Mouse (Mus musculus) embryonic facial prominence, embryonic 14.5 days (tissue): Measurements from ENCODE around the gene Negr1. TPM values are rescaled to one million over a fixed set of nuclear protein-coding genes. Genes with fewer than 3 reads are reported as not detected.

Source experiments
- ATAC-seq: fragments of 200-750 bp; cut with Nextera tagmentation; 2 replicates; pipeline ENCODE4 v1.8.0; 2017; ENCODE audit warnings: low read depth, moderate number of reproducible peaks, moderate TSS enrichment
- DNase-seq: peaks from one replicate; pipeline ENCODE4 v3.0.0-alpha.2; 2015; ENCODE audit warnings: low spot score
- H3K27ac ChIP-seq: fragments of 300-500 bp; sonication (generic); replicated peaks from 2 replicates; pipeline ENCODE4 v1.5.1; 2014; ENCODE audit warnings: low read depth, mild to moderate bottlenecking, low read length, moderate library complexity
- H3K27me3 ChIP-seq: fragments of 300-500 bp; sonication (generic); replicated peaks from 2 replicates; pipeline ENCODE4 v1.6.1; 2014; ENCODE audit warnings: low read length; ENCODE audit not compliant: control insufficient read depth, insufficient read depth
- H3K36me3 ChIP-seq: fragments of 300-500 bp; sonication (generic); 2 replicates; pipeline ENCODE4 v1.6.1; 2014; ENCODE audit warnings: low read length, mixed read lengths; ENCODE audit not compliant: control insufficient read depth, insufficient read depth
- H3K4me1 ChIP-seq: fragments of 300-500 bp; sonication (generic); 2 replicates; pipeline ENCODE4 v1.6.1; 2014; ENCODE audit warnings: antibody characterized with exemption, low read length; ENCODE audit not compliant: control insufficient read depth, insufficient read depth
- H3K4me2 ChIP-seq: fragments of 300-500 bp; sonication (generic); 2 replicates; pipeline ENCODE4 v1.6.1; 2014; ENCODE audit warnings: low read depth, mild to moderate bottlenecking, low read length, moderate library complexity, mixed read lengths
- H3K4me3 ChIP-seq: fragments of 300-500 bp; sonication (generic); 2 replicates; pipeline ENCODE4 v1.5.1; 2014; ENCODE audit warnings: low read depth, mild to moderate bottlenecking, low read length
- H3K9ac ChIP-seq: fragments of 300-500 bp; sonication (generic); 2 replicates; pipeline ENCODE4 v1.6.1; 2014; ENCODE audit warnings: low read depth, mild to moderate bottlenecking, low read length, moderate library complexity, mixed read lengths
- H3K9me3 ChIP-seq: fragments of 300-500 bp; sonication (generic); 2 replicates; pipeline ENCODE4 v1.6.1; 2016; ENCODE audit warnings: low read length; ENCODE audit not compliant: control insufficient read depth
- WGBS: fragments of 180-500 bp; shearing (Covaris S2); extraction: QIAGEN DNeasy Blood & Tissue Kit; methylation state at CpG from one replicate; pipeline ENCODE4 v1.1.7; 2014; 5-methylcytosine and 5-hydroxymethylcytosine counted together
- polyA plus RNA-seq: library from polyadenylated mRNA; unstranded; fragments of >200 nt; fragmentation: Nextera tagmentation; extraction: Ambion mirVana; gene quantifications from 2 replicates; pipeline ENCODE4 v1.2.1, GENCODE M21; 2014

The Negr1 gene
- polyA plus RNA-seq, 1 experiment from 2014 or later = 7.6 TPM

- DNase-seq = peak; percentile 61
- Histone ChIP-seq H3K36me3 (no peaks in the 10 kb centered on the region), H3K9ac (no peak overlapping the region), H3K4me1 (no peaks in the 10 kb centered on the region), H3K4me3 (no peak overlapping the region), H3K27ac (no peak overlapping the region), H3K27me3 (no peaks in the 10 kb centered on the region), H3K4me2 (no peak overlapping the region), H3K9me3 (no peaks in the 10 kb centered on the region)
- 42% methylated on average over 2 of the region's 2 CpGs for WGBS
- ATAC-seq = no peak
Observed at GRCm38 (mm10) chr3:156992171-156992570, 430.6 kb downstream of the Negr1 start.

DNA sequence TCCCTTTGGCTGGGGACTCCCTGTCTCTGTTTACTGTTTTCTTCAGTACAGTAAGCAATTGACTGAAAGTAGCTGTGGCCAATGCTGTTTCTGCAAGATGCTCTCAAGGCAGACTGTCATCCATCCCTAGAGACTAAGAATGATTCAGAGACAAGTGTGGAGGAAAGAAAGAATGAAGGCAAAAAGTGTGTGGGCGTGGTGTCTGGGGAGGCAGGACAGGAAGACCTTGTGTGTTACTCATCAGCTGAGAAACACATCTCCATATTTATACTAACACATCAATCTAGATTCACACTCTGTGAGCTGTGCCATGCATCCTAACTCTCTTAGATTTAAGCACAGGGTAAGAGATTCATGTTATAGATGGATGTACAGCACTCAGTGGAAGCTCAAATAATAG is 431.2 kb downstream of the Negr1 start:
- Histone ChIP-seq H3K4me2 (no peak overlapping the region), H3K36me3 (no peaks in the 10 kb centered on the region), H3K4me1 (no peaks in the 10 kb centered on the region), H3K9ac (no peak overlapping the region), H3K27me3 (no peaks in the 10 kb centered on the region), H3K4me3 (no peak overlapping the region), H3K27ac (no peak overlapping the region), H3K9me3 (no peaks in the 10 kb centered on the region)
- 63% methylated on average over 1 of the region's 1 CpGs for WGBS
- ATAC-seq = no peak
- no peak for DNase-seq

DNA sequence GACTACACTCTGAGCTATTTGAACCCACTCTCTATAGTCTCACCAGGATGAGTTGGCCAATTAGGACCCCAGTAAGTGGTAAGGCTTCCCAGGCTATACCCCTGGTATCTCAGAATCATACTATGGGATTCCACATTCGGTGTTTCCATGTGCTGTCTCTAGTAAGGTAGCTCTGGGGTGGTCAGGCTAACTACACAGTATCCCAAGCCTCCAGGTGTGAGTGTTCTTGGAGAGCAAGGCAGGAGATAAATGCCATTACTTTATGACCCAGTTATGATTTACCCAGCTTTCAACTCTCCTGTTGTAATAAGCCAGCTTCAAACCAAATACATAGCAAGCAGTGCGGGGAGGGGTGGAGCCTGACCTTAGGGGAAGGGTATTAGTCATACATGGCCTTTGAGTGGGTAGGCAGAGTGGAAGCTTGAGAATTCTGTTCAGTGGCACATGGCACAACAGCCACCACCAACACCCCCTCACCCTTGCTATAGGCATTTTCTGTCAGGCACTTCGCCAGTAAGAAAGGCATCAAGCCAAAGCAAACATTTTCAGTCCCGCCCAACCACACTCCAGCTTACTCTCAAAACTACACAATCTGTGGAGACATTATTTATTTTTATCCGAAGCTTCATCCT is 437.7 kb downstream of the Negr1 start:
- Histone ChIP-seq H3K4me1 (peaks cover 4% of the 10 kb centered on the region), H3K27me3 (no peaks in the 10 kb centered on the region), H3K4me3 (no peak overlapping the region), H3K4me2 (no peak overlapping the region), H3K9me3 (no peaks in the 10 kb centered on the region), H3K36me3 (no peaks in the 10 kb centered on the region), H3K27ac (no peak overlapping the region), H3K9ac (no peak overlapping the region)
- peak; percentile 81 for ATAC-seq
- peak; percentile 66 for DNase-seq
- WGBS = 66% methylated on average over 5 of the region's 5 CpGs

DNA sequence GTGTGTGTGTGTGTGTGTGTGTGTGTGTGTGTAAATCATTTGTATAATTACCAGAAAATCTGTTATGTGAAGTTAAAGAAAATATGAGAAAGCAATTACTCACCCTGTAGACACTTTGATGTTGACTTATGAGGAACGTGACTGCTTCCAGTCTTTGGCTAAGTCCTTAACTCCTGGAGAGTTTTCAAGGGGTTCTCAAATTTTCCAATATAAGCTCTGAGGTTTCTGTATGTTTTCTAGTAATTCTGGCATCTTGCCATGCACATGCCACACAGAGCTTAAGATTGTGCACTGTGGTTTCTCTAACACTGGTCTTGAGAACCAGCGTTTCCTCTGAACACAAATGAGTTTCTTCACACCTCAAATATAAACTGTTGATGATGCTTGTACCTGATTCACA is 460.0 kb downstream of the Negr1 start:
- Histone ChIP-seq H3K36me3 (no peaks in the 10 kb centered on the region), H3K4me3 (no peak overlapping the region), H3K27ac (no peak overlapping the region), H3K4me1 (no peaks in the 10 kb centered on the region), H3K27me3 (no peaks in the 10 kb centered on the region), H3K9ac (no peak overlapping the region), H3K4me2 (no peak overlapping the region), H3K9me3 (no peaks in the 10 kb centered on the region)
- WGBS = 39% methylated on average over 2 of the region's 2 CpGs
- ATAC-seq = 0 out of 2 replicates have a peak, but pooled peaks have one; percentile 18
- peak; percentile 54 for DNase-seq

- H3K4me3 ChIP-seq = no peak overlapping the region
- no peak overlapping the region for H3K9ac ChIP-seq
- ATAC-seq (no peak), DNase-seq (no peak)
- H3K4me1 ChIP-seq = no peaks in the 10 kb centered on the region
- 73% methylated on average over 6 of the region's 6 CpGs for WGBS
- no peaks in the 10 kb centered on the region for H3K9me3 ChIP-seq
- no peaks in the 10 kb centered on the region for H3K27me3 ChIP-seq
- H3K36me3 ChIP-seq = no peaks in the 10 kb centered on the region
- no peak overlapping the region for H3K27ac ChIP-seq
- no peak overlapping the region for H3K4me2 ChIP-seq
Observed at GRCm38 (mm10) chr3:157024580-157024979, 463.0 kb downstream of the Negr1 start.

DNA sequence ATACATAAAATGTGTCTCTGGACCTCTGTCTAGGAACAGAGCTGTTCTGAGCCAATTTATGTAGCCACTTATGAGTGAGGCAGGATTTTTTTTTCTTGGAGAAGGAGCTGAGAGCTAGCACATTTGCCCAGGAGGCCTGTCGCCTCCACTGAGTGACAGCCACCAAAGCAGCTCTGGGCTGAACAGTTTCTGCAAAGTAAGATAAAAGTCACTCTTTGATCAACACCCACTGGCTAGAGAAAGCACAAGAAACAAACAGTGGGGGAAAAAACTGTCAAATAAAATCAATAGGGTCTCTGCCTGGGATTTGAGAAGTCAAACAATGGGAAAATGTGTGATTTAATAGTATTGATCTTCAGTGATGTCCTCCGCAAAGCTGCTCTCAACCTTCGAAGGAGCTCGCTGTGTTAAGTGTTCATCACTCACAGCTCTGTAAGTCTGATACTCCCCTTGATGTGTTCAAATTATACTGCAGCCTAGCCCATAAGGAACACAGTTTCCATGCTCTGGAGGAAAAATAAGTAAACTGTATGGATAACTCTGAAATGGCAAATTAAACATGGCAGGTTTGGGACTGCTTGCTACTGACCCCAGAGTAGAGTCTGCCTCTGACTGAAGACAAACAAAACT is 470.0 kb downstream of the Negr1 start:
- WGBS = 64% methylated on average over 4 of the region's 4 CpGs
- Histone ChIP-seq H3K27ac (no peak overlapping the region), H3K4me1 (no peaks in the 10 kb centered on the region), H3K36me3 (no peaks in the 10 kb centered on the region), H3K9me3 (no peaks in the 10 kb centered on the region), H3K4me3 (no peak overlapping the region), H3K27me3 (no peaks in the 10 kb centered on the region), H3K9ac (no peak overlapping the region), H3K4me2 (no peak overlapping the region)
- ATAC-seq = no peak
- DNase-seq = no peak

GRCm38 (mm10) chr3:157036016-157036415 is 474.4 kb downstream of the Negr1 start:
- 0 out of 2 replicates have a peak, but pooled peaks have one; percentile 37 for ATAC-seq
- Histone ChIP-seq H3K9ac (no peak overlapping the region), H3K9me3 (no peaks in the 10 kb centered on the region), H3K4me2 (no peak overlapping the region), H3K4me3 (no peak overlapping the region), H3K4me1 (no peaks in the 10 kb centered on the region), H3K27ac (no peak overlapping the region), H3K27me3 (no peaks in the 10 kb centered on the region), H3K36me3 (no peaks in the 10 kb centered on the region)
- WGBS = 46% methylated on average over 6 of the region's 6 CpGs
- peak; percentile 33 for DNase-seq

DNA sequence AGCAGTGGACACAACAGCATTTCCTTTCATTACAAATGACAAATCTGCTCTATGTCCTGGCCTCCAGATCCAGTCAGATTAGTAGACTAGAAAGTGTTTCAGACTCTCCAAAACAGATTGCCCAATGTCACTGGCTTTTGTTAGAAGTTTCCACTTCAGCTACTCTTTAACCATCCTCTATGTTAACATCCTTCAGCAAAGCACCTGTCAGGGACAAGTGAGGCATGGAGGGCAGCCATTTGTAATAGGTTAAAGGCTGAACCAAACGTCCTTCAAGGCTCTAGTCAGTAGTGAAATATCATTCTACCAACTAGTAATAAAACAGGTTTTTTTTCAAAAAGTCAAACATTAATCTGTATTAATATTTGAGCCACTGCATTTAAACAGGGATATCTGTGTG is 475.0 kb downstream of the Negr1 start:
- H3K27ac ChIP-seq = no peak overlapping the region
- no peak overlapping the region for H3K4me3 ChIP-seq
- WGBS = 74% methylated on average over 1 of the region's 1 CpGs
- ATAC-seq (no peak), DNase-seq (no peak)
- no peaks in the 10 kb centered on the region for H3K27me3 ChIP-seq
- no peaks in the 10 kb centered on the region for H3K4me1 ChIP-seq
- no peak overlapping the region for H3K9ac ChIP-seq
- no peak overlapping the region for H3K4me2 ChIP-seq
- H3K36me3 ChIP-seq = no peaks in the 10 kb centered on the region
- H3K9me3 ChIP-seq = no peaks in the 10 kb centered on the region

- 58% methylated on average over 5 of the region's 5 CpGs for WGBS
- Histone ChIP-seq H3K27ac (no peak overlapping the region), H3K9me3 (no peaks in the 10 kb centered on the region), H3K4me1 (no peaks in the 10 kb centered on the region), H3K4me2 (no peak overlapping the region), H3K27me3 (no peaks in the 10 kb centered on the region), H3K36me3 (no peaks in the 10 kb centered on the region), H3K9ac (no peak overlapping the region), H3K4me3 (no peak overlapping the region)
- ATAC-seq (no peak), DNase-seq (peak; percentile 2)
Observed at GRCm38 (mm10) chr3:157040619-157041018, 479.0 kb downstream of the Negr1 start.
